8 mouse cellular contexts compared by ENCODE assay signal in genomic region chr3:87151294-87151826, GRCm38 (mm10). TPM values are rescaled to one million over a fixed set of nuclear protein-coding genes. Genes with fewer than 3 reads are reported as not detected.
A peak's percentile ranks its signal among the peaks of the same experiment; 100 is the strongest.
DNase-seq lines count a peak whose midpoint lies in the region; ATAC-seq lines count a peak whose summit lies in the region.

No protein-coding gene starts in this region.

- peak overlapping the region; percentile 38 for H3K4me3 ChIP-seq in heart, embryonic 10.5 days

- 66% methylated on average over 2 of the region's 2 CpGs for WGBS in heart, embryonic 10.5 days

- no peaks in the 10 kb centered on the region for H3K9me3 ChIP-seq in heart, embryonic 10.5 days

- peak overlapping the region; percentile 96 for H3K27ac ChIP-seq in heart, embryonic 10.5 days

- H3K27me3 ChIP-seq in heart, embryonic 10.5 days (ENCODE audit: insufficient read depth, poor library complexity, severe bottlenecking): no peaks in the 10 kb centered on the region

- DNase-seq in heart, embryonic 10.5 days (ENCODE audit: low spot score): no peak
- DNase-seq in heart, adult 9 months (ENCODE audit: low spot score in 2 of 2): no peak
- peak; percentile 58 for DNase-seq in NIH3T3 (ENCODE audit: low read depth)
- DNase-seq in right cerebral cortex, postnatal 14 days: no peak
- no peak for DNase-seq in frontal cortex, postnatal 14 days (ENCODE audit: low spot score in 2 of 2)
- no peak for DNase-seq in adrenal gland, adult 18-20 months (ENCODE audit: low spot score in 2 of 2)

- H3K4me1 ChIP-seq in heart, embryonic 10.5 days: peaks cover 74% of the 10 kb centered on the region

- peak; percentile 56 to 69; a peak in 3 of 4 replicates for ATAC-seq in hematopoietic stem cell, adult 5-6 weeks (replicated peaks in 1 of 2; ENCODE audit: insufficient read depth in 1 of 2, low FRiP score in 2 of 2, low TSS enrichment in 1 of 2, low read depth in 1 of 2, poor library complexity in 2 of 2, severe bottlenecking in 2 of 2)
- ATAC-seq in megakaryocyte progenitor cell, adult 5-6 weeks (replicated peaks; ENCODE audit: poor library complexity): peak; percentile 80

- peaks cover 9% of the 10 kb centered on the region; the same call in 1 of the 2 replicates for H3K36me3 ChIP-seq in heart, embryonic 10.5 days

RNA-seq across cellular contexts. Expression of gene Kirrel, which starts 23.2 kb away (rescaled TPM):
- 17.9 and 27.9 TPM in 2 replicates for polyA plus RNA-seq in heart, embryonic 10.5 days (2016; fragmentation: Nextera tagmentation; extraction: Ambion mirVana)
- under 0.01 and 0.15 TPM in 2 replicates for total RNA-seq in hematopoietic stem cell, adult 5-6 weeks (2017)
- not detected in 2 replicates for total RNA-seq in megakaryocyte progenitor cell, adult 5-6 weeks (2015)
- total RNA-seq in megakaryocyte progenitor cell, adult 5-6 weeks (2017): not detected in 2 replicates
- 10 to 100 TPM; 11.6 to 13.8 TPM for total RNA-seq in adrenal gland, adult 18-20 months (2021)

Comparison
In these comparisons a context has a peak if more than half of its experiments do, and no peak if none do; other contexts are left out.
1. RNA of gene Kirrel, which starts 23.2 kb away (total RNA-seq): 11.6 to 13.8 TPM in adrenal gland, adult 18-20 months; under 0.01 to 0.15 TPM in hematopoietic stem cell, adult 5-6 weeks and not detected in megakaryocyte progenitor cell, adult 5-6 weeks; every median in the first group is over 10 times any median in the second.